Mouse (Mus musculus): ENCODE measurements around the gene Nfix. TPM values are rescaled to one million over a fixed set of nuclear protein-coding genes. Genes with fewer than 3 reads are reported as not detected.

The Nfix gene
- polyA plus RNA-seq, 1 experiment from 2014 or later = 48.0 TPM

GRCm38 (mm10) chr8:84825636-84826035, 25.5 kb upstream of the Nfix start:
- no peaks in the 10 kb centered on the region for H3K36me3 ChIP-seq
- no peak overlapping the region for H3K4me3 ChIP-seq
- H3K9me3 ChIP-seq = no peaks in the 10 kb centered on the region
- no peak for ATAC-seq (ENCODE audit: low FRiP score, low read depth)
- peaks cover 4% of the 10 kb centered on the region; the same call in 1 of the 2 replicates for H3K4me1 ChIP-seq
- no peak overlapping the region for H3K27ac ChIP-seq
- no peak overlapping the region for H3K9ac ChIP-seq
- WGBS = 52% methylated on average over 4 of the region's 4 CpGs
- no peak overlapping the region for H3K4me2 ChIP-seq (replicated peaks)
- H3K27me3 ChIP-seq = no peaks in the 10 kb centered on the region

- H3K27ac ChIP-seq = no peak overlapping the region
- peak overlapping the region; percentile 32 for H3K4me3 ChIP-seq
- peaks cover 4% of the 10 kb centered on the region; the same call in 1 of the 2 replicates for H3K4me1 ChIP-seq
- no peaks in the 10 kb centered on the region for H3K27me3 ChIP-seq
- WGBS = 0% methylated on average over 18 of the region's 18 CpGs
- no peaks in the 10 kb centered on the region for H3K9me3 ChIP-seq
- 0 out of 2 replicates have a peak overlapping the region, but pooled peaks have one; percentile 31 for H3K9ac ChIP-seq
- H3K36me3 ChIP-seq = no peaks in the 10 kb centered on the region
- ATAC-seq (ENCODE audit: low FRiP score, low read depth) = peak; percentile 77
- peak overlapping the region; percentile 62 for H3K4me2 ChIP-seq (replicated peaks)
Measured at GRCm38 (mm10) chr8:84823653-84824052, 23.5 kb upstream of the Nfix start.

GRCm38 (mm10) chr8:84822723-84823122, 22.6 kb upstream of the Nfix start, which contains the start of gene Dand5:
TSS of gene Dand5 (minus strand) at chr8:84822823.
- 0 out of 2 replicates have a peak within 1 kb of the TSS, but pooled peaks have one; percentile 31 for H3K9ac ChIP-seq
- no peaks in the 10 kb centered on the region for H3K36me3 ChIP-seq
- H3K4me2 ChIP-seq (replicated peaks) = peak within 1 kb of the TSS; percentile 62
- 31% methylated on average over 3 of the region's 3 CpGs for WGBS
- no peak within 1 kb of the TSS for H3K27ac ChIP-seq
- peaks cover 4% of the 10 kb centered on the region; the same call in 1 of the 2 replicates for H3K4me1 ChIP-seq
- H3K27me3 ChIP-seq = no peaks in the 10 kb centered on the region
- ATAC-seq (ENCODE audit: low FRiP score, low read depth) = no peak
- H3K9me3 ChIP-seq = no peaks in the 10 kb centered on the region
- H3K4me3 ChIP-seq = peak within 1 kb of the TSS; percentile 32

- no peak for ATAC-seq (ENCODE audit: low FRiP score, low read depth)
Measured at GRCm38 (mm10) chr8:84816117-84816516, 16.0 kb upstream of the Nfix start.

GRCm38 (mm10) chr8:84815547-84815946, 15.4 kb upstream of the Nfix start:
- no peaks in the 10 kb centered on the region for H3K36me3 ChIP-seq
- WGBS = 8% methylated on average over 9 of the region's 9 CpGs
- peaks cover 21% of the 10 kb centered on the region for H3K27me3 ChIP-seq
- H3K4me1 ChIP-seq = peaks cover 23% of the 10 kb centered on the region
- H3K9ac ChIP-seq = 0 out of 2 replicates have a peak overlapping the region, but pooled peaks have one; percentile 31
- H3K4me3 ChIP-seq = no peak overlapping the region
- H3K27ac ChIP-seq = no peak overlapping the region
- ATAC-seq (ENCODE audit: low FRiP score, low read depth) = peak; percentile 55; the same call in 1 of the 2 replicates
- no peak overlapping the region for H3K4me2 ChIP-seq (replicated peaks)
- H3K9me3 ChIP-seq = no peaks in the 10 kb centered on the region

More at GRCm38 (mm10) chr8:84816117-84816516, 16.0 kb upstream of the Nfix start:
- H3K4me2 ChIP-seq (replicated peaks) = no peak overlapping the region
- peaks cover 20% of the 10 kb centered on the region for H3K4me1 ChIP-seq
- no peak overlapping the region for H3K9ac ChIP-seq
- H3K9me3 ChIP-seq = no peaks in the 10 kb centered on the region
- no peak overlapping the region for H3K4me3 ChIP-seq
- no peaks in the 10 kb centered on the region for H3K36me3 ChIP-seq
- H3K27ac ChIP-seq = no peak overlapping the region
- peaks cover 21% of the 10 kb centered on the region for H3K27me3 ChIP-seq
- WGBS = 79% methylated on average over 17 of the region's 17 CpGs

- no peak for ATAC-seq (ENCODE audit: low FRiP score, low read depth)
- Histone ChIP-seq H3K27me3 (peaks cover 21% of the 10 kb centered on the region), H3K9me3 (no peaks in the 10 kb centered on the region), H3K27ac (no peak overlapping the region), H3K4me2 (replicated peaks) (no peak overlapping the region), H3K36me3 (no peaks in the 10 kb centered on the region), H3K9ac (peak overlapping the region; percentile 31; the same call in 1 of the 2 replicates), H3K4me3 (no peak overlapping the region), H3K4me1 (peaks cover 26% of the 10 kb centered on the region)
- WGBS = 45% methylated on average over 19 of the region's 19 CpGs
Measured at GRCm38 (mm10) chr8:84814555-84815441, 14.7 kb upstream of the Nfix start.

GRCm38 (mm10) chr8:84814240-84814554, 14.1 kb upstream of the Nfix start:
- Histone ChIP-seq H3K27ac (no peak overlapping the region), H3K4me3 (no peak overlapping the region), H3K27me3 (peaks cover 25% of the 10 kb centered on the region), H3K36me3 (no peaks in the 10 kb centered on the region), H3K4me1 (peaks cover 26% of the 10 kb centered on the region), H3K9ac (no peak overlapping the region), H3K4me2 (replicated peaks) (no peak overlapping the region), H3K9me3 (no peaks in the 10 kb centered on the region)
- no peak for ATAC-seq (ENCODE audit: low FRiP score, low read depth)
- WGBS = 81% methylated on average over 11 of the region's 11 CpGs

GRCm38 (mm10) chr8:84813830-84814229, 13.7 kb upstream of the Nfix start:
- Histone ChIP-seq H3K9me3 (no peaks in the 10 kb centered on the region), H3K9ac (no peak overlapping the region), H3K4me3 (no peak overlapping the region), H3K36me3 (no peaks in the 10 kb centered on the region), H3K4me1 (peaks cover 28% of the 10 kb centered on the region), H3K27ac (no peak overlapping the region), H3K4me2 (replicated peaks) (no peak overlapping the region), H3K27me3 (peaks cover 25% of the 10 kb centered on the region)
- 89% methylated on average over 3 of the region's 3 CpGs for WGBS
- ATAC-seq (ENCODE audit: low FRiP score, low read depth) = no peak

- no peak overlapping the region for H3K4me2 ChIP-seq (replicated peaks)
- H3K9me3 ChIP-seq = no peaks in the 10 kb centered on the region
- no peaks in the 10 kb centered on the region for H3K36me3 ChIP-seq
- no peak overlapping the region for H3K9ac ChIP-seq
- no peak for ATAC-seq (ENCODE audit: low FRiP score, low read depth)
- H3K4me3 ChIP-seq = no peak overlapping the region
- 2% methylated on average over 5 of the region's 5 CpGs for WGBS
- peaks cover 30% of the 10 kb centered on the region for H3K27me3 ChIP-seq
- no peak overlapping the region for H3K27ac ChIP-seq
- H3K4me1 ChIP-seq = peaks cover 34% of the 10 kb centered on the region
Measured at GRCm38 (mm10) chr8:84813059-84813458, 12.9 kb upstream of the Nfix start.

GRCm38 (mm10) chr8:84811303-84811702, 11.2 kb upstream of the Nfix start:
- no peak for ATAC-seq (ENCODE audit: low FRiP score, low read depth)
- no peaks in the 10 kb centered on the region for H3K9me3 ChIP-seq
- H3K4me3 ChIP-seq = peak overlapping the region; percentile 40
- WGBS = 26% methylated on average over 10 of the region's 10 CpGs
- peaks cover 34% of the 10 kb centered on the region for H3K4me1 ChIP-seq
- H3K27ac ChIP-seq = no peak overlapping the region
- H3K4me2 ChIP-seq (replicated peaks) = peak overlapping the region; percentile 64
- H3K27me3 ChIP-seq = peaks cover 30% of the 10 kb centered on the region
- peak overlapping the region; percentile 54 for H3K9ac ChIP-seq
- no peaks in the 10 kb centered on the region for H3K36me3 ChIP-seq

GRCm38 (mm10) chr8:84810896-84811295, 10.8 kb upstream of the Nfix start:
- ATAC-seq (ENCODE audit: low FRiP score, low read depth) = peak; percentile 66
- Histone ChIP-seq H3K4me1 (peaks cover 34% of the 10 kb centered on the region), H3K36me3 (no peaks in the 10 kb centered on the region), H3K9ac (peak overlapping the region; percentile 54), H3K9me3 (peaks cover 4% of the 10 kb centered on the region), H3K27ac (no peak overlapping the region), H3K27me3 (peaks cover 30% of the 10 kb centered on the region), H3K4me3 (peak overlapping the region; percentile 40), H3K4me2 (replicated peaks) (peak overlapping the region; percentile 64)
- WGBS = under 1% methylated on average over 31 of the region's 32 CpGs

- H3K36me3 ChIP-seq = no peaks in the 10 kb centered on the region
- H3K4me2 ChIP-seq (replicated peaks) = no peak overlapping the region
- 73% methylated on average over 5 of the region's 5 CpGs for WGBS
- H3K27me3 ChIP-seq = peaks cover 36% of the 10 kb centered on the region
- peaks cover 5% of the 10 kb centered on the region for H3K9me3 ChIP-seq
- ATAC-seq (ENCODE audit: low FRiP score, low read depth) = no peak
- no peak overlapping the region for H3K9ac ChIP-seq
- H3K4me3 ChIP-seq = no peak overlapping the region
- H3K27ac ChIP-seq = no peak overlapping the region
- peaks cover 25% of the 10 kb centered on the region for H3K4me1 ChIP-seq
Measured at GRCm38 (mm10) chr8:84809941-84810280, 9.8 kb upstream of the Nfix start.
